In the genomic region with DNA sequence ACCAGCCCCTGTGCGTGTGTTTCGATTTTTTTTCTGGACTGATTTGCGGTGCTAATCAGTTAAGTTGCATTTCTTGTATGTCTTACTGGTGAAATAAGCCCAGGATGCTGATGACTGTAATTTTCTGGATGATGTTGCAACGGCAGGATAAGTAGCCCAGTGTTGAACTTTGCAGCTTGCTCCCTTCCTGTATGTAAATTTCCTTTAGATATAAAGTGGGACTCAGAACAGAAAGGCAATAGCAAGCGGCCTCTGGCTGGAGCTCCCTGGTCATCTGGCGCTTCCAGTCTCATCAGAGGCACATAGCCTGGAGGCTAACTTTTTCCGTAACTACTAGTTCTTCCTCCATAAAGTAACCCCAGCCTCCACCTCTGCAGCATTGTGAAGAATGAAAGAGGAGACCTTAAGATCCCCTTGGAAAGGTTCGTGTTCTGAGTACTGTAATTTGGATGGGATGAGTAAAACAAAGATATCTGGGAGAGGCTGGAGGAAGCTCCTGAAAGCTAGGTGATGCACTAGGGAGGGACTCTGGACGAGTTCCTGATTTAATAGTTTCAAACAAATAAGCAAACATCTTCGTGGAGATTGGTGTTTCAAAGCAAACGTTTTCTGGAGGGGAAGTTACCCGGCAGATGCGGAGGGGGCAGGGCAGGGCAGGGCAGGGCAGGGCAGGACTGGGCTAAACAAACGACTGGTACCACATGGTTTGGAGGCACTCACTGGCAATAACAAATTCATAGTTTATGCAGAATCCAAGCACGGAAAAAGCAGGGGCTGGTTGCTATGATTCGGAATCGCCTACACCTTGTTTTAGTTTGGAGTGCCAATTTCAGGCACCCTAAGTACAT, we compare ENCODE assay signal across 8 mouse cellular contexts.
DNase-seq lines count a peak whose midpoint lies in the region; ATAC-seq and TF ChIP-seq lines count a peak whose summit lies in the region.

No protein-coding gene starts in this region.

- H3K4me2 ChIP-seq in liver, embryonic 11.5 days, result peak overlapping the region; percentile 96

- DNase-seq in cerebellum, adult 2 months, result peak in 1 of 2 experiments; percentile 29
- no peak for DNase-seq in cerebellum, postnatal 4 days (ENCODE audit: low spot score in 2 of 2)
- peak; percentile 61 for DNase-seq in T-cell, adult 2 months (ENCODE audit: low spot score)
- peak; percentile 37 for DNase-seq in gastrocnemius, postnatal 10 days
- peak; percentile 68 for DNase-seq in induced T-regulatory cell, adult 2 months (ENCODE audit: low read depth)
- DNase-seq in liver, embryonic 11.5 days (ENCODE audit: low spot score), result peak; percentile 40
- peak; percentile 64 to 73 for DNase-seq in monocyte, adult 2 months (ENCODE audit: low read depth in 1 of 2, low spot score in 2 of 2)
- DNase-seq in thymus, postnatal 25 days, result peak; percentile 58

- H3K9ac ChIP-seq in liver, embryonic 11.5 days (ENCODE audit: low read depth, low read length), result no peak overlapping the region

- TF ChIP-seq POLR2A in cerebellum, adult 2 months (IDR thresholded peaks at IDR 0.05; ENCODE audit: borderline replicate concordance, insufficient read depth, low read length), result no peak

- H3K36me3 ChIP-seq in liver, embryonic 11.5 days (ENCODE audit: control insufficient read depth, insufficient read depth, low read length), result peaks cover 3% of the 10 kb centered on the region; the same call in 1 of the 2 replicates

- ATAC-seq in liver, embryonic 11.5 days (replicated peaks; ENCODE audit: low FRiP score), result no peak

- no peaks in the 10 kb centered on the region for H3K9me3 ChIP-seq in liver, embryonic 11.5 days (ENCODE audit: control insufficient read depth, low read length)

- peak overlapping the region; percentile 63 for H3K27ac ChIP-seq in cerebellum, adult 2 months (ENCODE audit: insufficient read depth, low read length)
- H3K27ac ChIP-seq in liver, embryonic 11.5 days (ENCODE audit: low read depth, low read length), result no peak overlapping the region

- 53% methylated on average over 17 of the region's 17 CpGs for WGBS in cerebellum, adult 2 months
- WGBS in liver, embryonic 11.5 days, result 16% methylated on average over 17 of the region's 17 CpGs

- H3K4me3 ChIP-seq in cerebellum, adult 2 months (replicated peaks; ENCODE audit: insufficient read depth, low read depth, low read length), result peak overlapping the region; percentile 56
- peak overlapping the region; percentile 67; the same call in 1 of the 2 replicates for H3K4me3 ChIP-seq in liver, embryonic 11.5 days (ENCODE audit: low read depth, low read length)

- no peak for TF ChIP-seq CTCF in cerebellum, adult 2 months (IDR thresholded peaks at IDR 0.05; ENCODE audit: borderline replicate concordance, insufficient read depth, low read depth, low read length)

- peaks cover 5% of the 10 kb centered on the region for H3K4me1 ChIP-seq in cerebellum, adult 2 months (ENCODE audit: control insufficient read depth, insufficient read depth, low read length)
- H3K4me1 ChIP-seq in liver, embryonic 11.5 days (replicated peaks; ENCODE audit: control insufficient read depth, insufficient read depth, low read length), result no peaks in the 10 kb centered on the region

- H3K27me3 ChIP-seq in cerebellum, adult 2 months (ENCODE audit: control insufficient read depth, insufficient read depth, low read length), result no peaks in the 10 kb centered on the region
- peaks cover 11% of the 10 kb centered on the region for H3K27me3 ChIP-seq in liver, embryonic 11.5 days (replicated peaks; ENCODE audit: control insufficient read depth, insufficient read depth, low read length)

Comparison
In these comparisons a context has a peak if more than half of its experiments do, and no peak if none do; other contexts are left out.
1. DNase-seq: peak in T-cell, adult 2 months (single experiment), gastrocnemius, postnatal 10 days (single experiment), induced T-regulatory cell, adult 2 months (single experiment), liver, embryonic 11.5 days (single experiment), monocyte, adult 2 months (2 of 2) and thymus, postnatal 25 days (single experiment); none in cerebellum, postnatal 4 days (0 of 2).